Mouse (Mus musculus): ENCODE measurements around the gene Rbm14.

- TF ChIP-seq HCFC1 (IDR thresholded peaks at IDR 0.05; ENCODE audit: borderline replicate concordance, insufficient read depth, low read length) (no peak), CHD2 (IDR thresholded peaks at IDR 0.05; ENCODE audit: low read depth, low read length) (no peak), MAFK (IDR thresholded peaks at IDR 0.05; ENCODE audit: insufficient read depth, low read depth, low read length) (no peak), ZC3H11A (IDR thresholded peaks at IDR 0.05; ENCODE audit: borderline replicate concordance, low read depth, low read length) (no peak)
Measured at GRCm38 (mm10) chr19:4859081-4859480, 47.6 kb upstream of the Rbm14 start.
